Mouse (Mus musculus): ENCODE data around the gene Natd1. TPM values are rescaled to one million over a fixed set of nuclear protein-coding genes. Genes with fewer than 3 reads are reported as not detected.
A peak's percentile ranks its signal among the peaks of the same experiment; 100 is the strongest.

Gene Natd1
- 32.5 and 35.0 TPM in 2 replicates for polyA plus RNA-seq (2015; fragmentation: Nextera tagmentation; extraction: Ambion mirVana)

GRCm38 (mm10) chr11:60914491-60914890, at the start of gene Natd1:
TSS of gene Natd1 (minus strand) at chr11:60914750.
- Histone ChIP-seq H3K36me3 (ENCODE audit: control insufficient read depth, insufficient read depth) (no peaks in the 10 kb centered on the region), H3K4me1 (replicated peaks; ENCODE audit: control insufficient read depth, insufficient read depth, low read length) (peaks cover 28% of the 10 kb centered on the region), H3K4me2 (ENCODE audit: low read length) (peak within 1 kb of the TSS; percentile 88), H3K9me3 (ENCODE audit: control insufficient read depth, low read length) (no peaks in the 10 kb centered on the region), H3K27me3 (replicated peaks; ENCODE audit: control insufficient read depth, insufficient read depth, low read length) (no peaks in the 10 kb centered on the region), H3K9ac (replicated peaks; ENCODE audit: low read depth, low read length) (peak within 1 kb of the TSS; percentile 82), H3K4me3 (replicated peaks; ENCODE audit: low read length) (peak within 1 kb of the TSS; percentile 84), H3K27ac (ENCODE audit: low read length) (peak within 1 kb of the TSS; percentile 90)
- WGBS = 33% methylated on average over 7 of the region's 7 CpGs
- no peak for ATAC-seq

- Histone ChIP-seq H3K36me3 (ENCODE audit: control insufficient read depth, insufficient read depth) (no peaks in the 10 kb centered on the region), H3K4me2 (ENCODE audit: low read length) (no peak overlapping the region), H3K27me3 (replicated peaks; ENCODE audit: control insufficient read depth, insufficient read depth, low read length) (no peaks in the 10 kb centered on the region), H3K9ac (replicated peaks; ENCODE audit: low read depth, low read length) (no peak overlapping the region), H3K9me3 (ENCODE audit: control insufficient read depth, low read length) (no peaks in the 10 kb centered on the region), H3K4me1 (replicated peaks; ENCODE audit: control insufficient read depth, insufficient read depth, low read length) (no peaks in the 10 kb centered on the region), H3K4me3 (replicated peaks; ENCODE audit: low read length) (no peak overlapping the region), H3K27ac (ENCODE audit: low read length) (no peak overlapping the region)
- WGBS = 56% methylated on average over 5 of the region's 5 CpGs
- no peak for ATAC-seq
These were observed 48.2 kb upstream of the Natd1 start for GRCm38 (mm10) chr11:60962709-60963108.

GRCm38 (mm10) chr11:60961176-60961575, 46.6 kb upstream of the Natd1 start:
- ATAC-seq = no peak
- Histone ChIP-seq H3K9ac (replicated peaks; ENCODE audit: low read depth, low read length) (no peak overlapping the region), H3K4me1 (replicated peaks; ENCODE audit: control insufficient read depth, insufficient read depth, low read length) (no peaks in the 10 kb centered on the region), H3K36me3 (ENCODE audit: control insufficient read depth, insufficient read depth) (no peaks in the 10 kb centered on the region), H3K9me3 (ENCODE audit: control insufficient read depth, low read length) (no peaks in the 10 kb centered on the region), H3K27me3 (replicated peaks; ENCODE audit: control insufficient read depth, insufficient read depth, low read length) (no peaks in the 10 kb centered on the region), H3K4me3 (replicated peaks; ENCODE audit: low read length) (no peak overlapping the region), H3K27ac (ENCODE audit: low read length) (no peak overlapping the region), H3K4me2 (ENCODE audit: low read length) (no peak overlapping the region)
- 68% methylated on average over 1 of the region's 1 CpGs for WGBS

- 85% methylated on average over 4 of the region's 4 CpGs for WGBS
- ATAC-seq = no peak
These were observed 44.4 kb upstream of the Natd1 start for GRCm38 (mm10) chr11:60958948-60959347.

GRCm38 (mm10) chr11:60955621-60956383, 41.3 kb upstream of the Natd1 start:
- peaks cover 5% of the 10 kb centered on the region for H3K4me1 ChIP-seq (replicated peaks; ENCODE audit: control insufficient read depth, insufficient read depth, low read length)
- H3K9me3 ChIP-seq (ENCODE audit: control insufficient read depth, low read length) = no peaks in the 10 kb centered on the region
- no peak overlapping the region for H3K27ac ChIP-seq (ENCODE audit: low read length)
- H3K27me3 ChIP-seq (replicated peaks; ENCODE audit: control insufficient read depth, insufficient read depth, low read length) = no peaks in the 10 kb centered on the region
- H3K9ac ChIP-seq (replicated peaks; ENCODE audit: low read depth, low read length) = no peak overlapping the region
- WGBS = 78% methylated on average over 9 of the region's 9 CpGs
- H3K4me2 ChIP-seq (ENCODE audit: low read length) = no peak overlapping the region
- ATAC-seq = no peak
- no peaks in the 10 kb centered on the region for H3K36me3 ChIP-seq (ENCODE audit: control insufficient read depth, insufficient read depth)
- no peak overlapping the region for H3K4me3 ChIP-seq (replicated peaks; ENCODE audit: low read length)

More at GRCm38 (mm10) chr11:60958948-60959347, 44.4 kb upstream of the Natd1 start:
- no peaks in the 10 kb centered on the region for H3K27me3 ChIP-seq (replicated peaks; ENCODE audit: control insufficient read depth, insufficient read depth, low read length)
- no peaks in the 10 kb centered on the region for H3K9me3 ChIP-seq (ENCODE audit: control insufficient read depth, low read length)
- H3K27ac ChIP-seq (ENCODE audit: low read length) = no peak overlapping the region
- H3K9ac ChIP-seq (replicated peaks; ENCODE audit: low read depth, low read length) = no peak overlapping the region
- H3K36me3 ChIP-seq (ENCODE audit: control insufficient read depth, insufficient read depth) = no peaks in the 10 kb centered on the region
- no peak overlapping the region for H3K4me3 ChIP-seq (replicated peaks; ENCODE audit: low read length)
- H3K4me2 ChIP-seq (ENCODE audit: low read length) = no peak overlapping the region
- peaks cover under 1% of the 10 kb centered on the region for H3K4me1 ChIP-seq (replicated peaks; ENCODE audit: control insufficient read depth, insufficient read depth, low read length)

- Histone ChIP-seq H3K27ac (ENCODE audit: low read length) (no peak overlapping the region), H3K4me3 (replicated peaks; ENCODE audit: low read length) (no peak overlapping the region), H3K4me2 (ENCODE audit: low read length) (peak overlapping the region; percentile 31), H3K4me1 (replicated peaks; ENCODE audit: control insufficient read depth, insufficient read depth, low read length) (peaks cover 5% of the 10 kb centered on the region), H3K9me3 (ENCODE audit: control insufficient read depth, low read length) (no peaks in the 10 kb centered on the region), H3K9ac (replicated peaks; ENCODE audit: low read depth, low read length) (no peak overlapping the region), H3K36me3 (ENCODE audit: control insufficient read depth, insufficient read depth) (0 out of 2 replicates have a peak, but pooled peaks cover 2% of the 10 kb centered on the region), H3K27me3 (replicated peaks; ENCODE audit: control insufficient read depth, insufficient read depth, low read length) (no peaks in the 10 kb centered on the region)
- peak; percentile 22; the same call in 1 of the 2 replicates for ATAC-seq
- WGBS = 76% methylated on average over 10 of the region's 10 CpGs
These were observed 39.9 kb upstream of the Natd1 start for GRCm38 (mm10) chr11:60954255-60955104.

GRCm38 (mm10) chr11:60953803-60954202, 39.3 kb upstream of the Natd1 start:
- no peaks in the 10 kb centered on the region for H3K27me3 ChIP-seq (replicated peaks; ENCODE audit: control insufficient read depth, insufficient read depth, low read length)
- 8% methylated on average over 15 of the region's 15 CpGs for WGBS
- peak overlapping the region; percentile 31 for H3K4me2 ChIP-seq (ENCODE audit: low read length)
- no peak overlapping the region for H3K4me3 ChIP-seq (replicated peaks; ENCODE audit: low read length)
- peaks cover 5% of the 10 kb centered on the region for H3K4me1 ChIP-seq (replicated peaks; ENCODE audit: control insufficient read depth, insufficient read depth, low read length)
- peak; percentile 98 for ATAC-seq
- H3K9ac ChIP-seq (replicated peaks; ENCODE audit: low read depth, low read length) = no peak overlapping the region
- no peak overlapping the region for H3K27ac ChIP-seq (ENCODE audit: low read length)
- H3K9me3 ChIP-seq (ENCODE audit: control insufficient read depth, low read length) = no peaks in the 10 kb centered on the region
- H3K36me3 ChIP-seq (ENCODE audit: control insufficient read depth, insufficient read depth) = 0 out of 2 replicates have a peak, but pooled peaks cover 2% of the 10 kb centered on the region

- Histone ChIP-seq H3K27me3 (replicated peaks; ENCODE audit: control insufficient read depth, insufficient read depth, low read length) (no peaks in the 10 kb centered on the region), H3K4me2 (ENCODE audit: low read length) (no peak overlapping the region), H3K9me3 (ENCODE audit: control insufficient read depth, low read length) (no peaks in the 10 kb centered on the region), H3K4me1 (replicated peaks; ENCODE audit: control insufficient read depth, insufficient read depth, low read length) (peaks cover 5% of the 10 kb centered on the region), H3K27ac (ENCODE audit: low read length) (no peak overlapping the region), H3K9ac (replicated peaks; ENCODE audit: low read depth, low read length) (no peak overlapping the region), H3K4me3 (replicated peaks; ENCODE audit: low read length) (no peak overlapping the region), H3K36me3 (ENCODE audit: control insufficient read depth, insufficient read depth) (peaks cover 2% of the 10 kb centered on the region; the same call in 1 of the 2 replicates)
- 97% methylated on average over 6 of the region's 6 CpGs for WGBS
- ATAC-seq = no peak
These were observed 38.4 kb upstream of the Natd1 start for GRCm38 (mm10) chr11:60952986-60953385.

GRCm38 (mm10) chr11:60952362-60952761, 37.8 kb upstream of the Natd1 start:
- H3K36me3 ChIP-seq (ENCODE audit: control insufficient read depth, insufficient read depth) = peaks cover 2% of the 10 kb centered on the region; the same call in 1 of the 2 replicates
- 89% methylated on average over 3 of the region's 3 CpGs for WGBS

More at GRCm38 (mm10) chr11:60952362-60952761, 37.8 kb upstream of the Natd1 start:
- Histone ChIP-seq H3K27ac (ENCODE audit: low read length) (no peak overlapping the region), H3K4me2 (ENCODE audit: low read length) (no peak overlapping the region), H3K9ac (replicated peaks; ENCODE audit: low read depth, low read length) (no peak overlapping the region), H3K27me3 (replicated peaks; ENCODE audit: control insufficient read depth, insufficient read depth, low read length) (no peaks in the 10 kb centered on the region), H3K4me1 (replicated peaks; ENCODE audit: control insufficient read depth, insufficient read depth, low read length) (peaks cover 5% of the 10 kb centered on the region), H3K9me3 (ENCODE audit: control insufficient read depth, low read length) (no peaks in the 10 kb centered on the region), H3K4me3 (replicated peaks; ENCODE audit: low read length) (no peak overlapping the region)
- ATAC-seq = no peak
